Mouse (Mus musculus) midbrain, embryonic 12.5 days (tissue): ENCODE data around the gene Tmem126b. TPM values are rescaled to one million over a fixed set of nuclear protein-coding genes. Genes with fewer than 3 reads are reported as not detected.

Experiments
- polyA plus RNA-seq: library from polyadenylated mRNA; unstranded; fragments of >200 nt; fragmentation: Nextera tagmentation; extraction: Ambion mirVana; gene quantifications from 2 replicates; pipeline ENCODE4 v1.2.1, GENCODE M21; 2016

Gene Tmem126b
- polyA plus RNA-seq, 1 experiment from 2014 or later, result 44.6 TPM

Other genes with a start within 250 kb of the Tmem126b start
- not detected in 2 replicates for gene Ccdc83, start 210.2 kb downstream of the Tmem126b start, polyA plus RNA-seq
- 2.2 and 3.2 TPM in 2 replicates for gene Sytl2, start 173.7 kb downstream of the Tmem126b start, polyA plus RNA-seq
- 3.0 and 3.2 TPM in 2 replicates for gene Ccdc89, start 49.4 kb downstream of the Tmem126b start, polyA plus RNA-seq
- 58.1 and 70.6 TPM in 2 replicates for gene Crebzf, start 33.3 kb downstream of the Tmem126b start, polyA plus RNA-seq
- 117 and 119 TPM in 2 replicates for gene Tmem126a, start 18.8 kb downstream of the Tmem126b start, polyA plus RNA-seq
- gene Dlg2, start 671 bp upstream of the Tmem126b start, polyA plus RNA-seq, result 4.2 and 5.4 TPM in 2 replicates